In genomic region chr14:29996000-29996751, GRCm38 (mm10) we compare ENCODE assay signal across 18 mouse cellular contexts. TPM values are rescaled to one million over a fixed set of nuclear protein-coding genes. Genes with fewer than 3 reads are reported as not detected.
DNase-seq lines count a peak whose midpoint lies in the region; ATAC-seq and TF ChIP-seq lines count a peak whose summit lies in the region.
"Had no signal": no experiment of that assay in that cellular context is flagged by ENCODE, and none has a peak within 500 bp of the region (broad histone marks: within the 10 kb centered on the region; RNA-seq: fewer than 3 reads in every experiment).

No protein-coding gene starts in this region.

- H3K27me3 ChIP-seq in intestine, postnatal 0 days (replicated peaks; ENCODE audit: control insufficient read depth, insufficient read depth, low read length): no peaks in the 10 kb centered on the region
- no peaks in the 10 kb centered on the region for H3K27me3 ChIP-seq in kidney, postnatal 0 days (ENCODE audit: insufficient read depth, low read length)
- no peaks in the 10 kb centered on the region for H3K27me3 ChIP-seq in liver, embryonic 15.5 days
- H3K27me3 ChIP-seq: limb, embryonic 12.5 days had no signal

- 67% methylated on average over 11 of the region's 11 CpGs for WGBS in intestine, postnatal 0 days
- 73% methylated on average over 11 of the region's 11 CpGs for WGBS in kidney, postnatal 0 days
- WGBS in liver, embryonic 15.5 days (ENCODE audit: insufficient replicate concordance): 71% methylated on average over 11 of the region's 11 CpGs
- WGBS in lung, adult 2 months: 82% methylated on average over 11 of the region's 11 CpGs

- peaks cover 5% of the 10 kb centered on the region; the same call in 1 of the 2 replicates for H3K4me1 ChIP-seq in intestine, postnatal 0 days (replicated peaks; ENCODE audit: control insufficient read depth, insufficient read depth, low read length)
- no peaks in the 10 kb centered on the region for H3K4me1 ChIP-seq in kidney, postnatal 0 days (replicated peaks; ENCODE audit: insufficient read depth, low read length)
- peaks cover 27% of the 10 kb centered on the region for H3K4me1 ChIP-seq in liver, embryonic 15.5 days (replicated peaks)
- peaks cover 2% of the 10 kb centered on the region; the same call in 1 of the 2 replicates for H3K4me1 ChIP-seq in lung, adult 2 months (ENCODE audit: control insufficient read depth, insufficient read depth, low read length)
- H3K4me1 ChIP-seq: limb, embryonic 12.5 days; midbrain, embryonic 10.5 days had no signal

- no peak for TF ChIP-seq CTCF in intestine, postnatal 0 days (IDR thresholded peaks at IDR 0.05; ENCODE audit: low read depth)
- no peak for TF ChIP-seq CTCF in kidney, postnatal 0 days (IDR thresholded peaks at IDR 0.05; ENCODE audit: low read depth)
- TF ChIP-seq CTCF in lung, adult 2 months (IDR thresholded peaks at IDR 0.05; ENCODE audit: insufficient read depth, low read length): no peak

- no peak for TF ChIP-seq POLR2A in lung, adult 2 months (IDR thresholded peaks at IDR 0.05; ENCODE audit: borderline replicate concordance, extremely low read depth, low read depth, low read length)

- H3K27ac ChIP-seq in intestine, postnatal 0 days (ENCODE audit: low read depth, low read length): no peak overlapping the region
- peak overlapping the region; percentile 31; the same call in 1 of the 2 replicates for H3K27ac ChIP-seq in kidney, postnatal 0 days
- peak overlapping the region; percentile 73 for H3K27ac ChIP-seq in liver, embryonic 15.5 days (replicated peaks)
- H3K27ac ChIP-seq: heart, embryonic 10.5 days; hindbrain, embryonic 14.5 days; limb, embryonic 12.5 days; midbrain, embryonic 10.5 days had no signal

- H3K9ac ChIP-seq in intestine, postnatal 0 days (ENCODE audit: low read depth, low read length): no peak overlapping the region
- H3K9ac ChIP-seq in kidney, postnatal 0 days (ENCODE audit: low read depth, low read length): no peak overlapping the region
- H3K9ac ChIP-seq in liver, embryonic 15.5 days: no peak overlapping the region
- H3K9ac ChIP-seq: hindbrain, embryonic 14.5 days; limb, embryonic 12.5 days had no signal

- peaks cover 45% of the 10 kb centered on the region for H3K36me3 ChIP-seq in intestine, postnatal 0 days (ENCODE audit: control insufficient read depth, insufficient read depth)
- peaks cover 43% of the 10 kb centered on the region for H3K36me3 ChIP-seq in kidney, postnatal 0 days (ENCODE audit: insufficient read depth, low read length)
- H3K36me3 ChIP-seq in liver, embryonic 15.5 days (replicated peaks): peaks cover 45% of the 10 kb centered on the region

- no peak overlapping the region for H3K4me2 ChIP-seq in intestine, postnatal 0 days (replicated peaks; ENCODE audit: low read depth)
- no peak overlapping the region for H3K4me2 ChIP-seq in kidney, postnatal 0 days (ENCODE audit: low read length)
- H3K4me2 ChIP-seq in liver, embryonic 15.5 days: no peak overlapping the region
- H3K4me2 ChIP-seq: hindbrain, embryonic 14.5 days; limb, embryonic 12.5 days had no signal

- peak; percentile 69 for DNase-seq in brain, adult 2 months (ENCODE audit: low read depth, low spot score)
- DNase-seq in kidney, postnatal 0 days (ENCODE audit: low spot score): peak; percentile 41
- no peak for DNase-seq in cerebellum, postnatal 14 days
- DNase-seq in cerebellum, adult 9-11 months: no peak
- no peak for DNase-seq in left cerebral cortex, postnatal 14 days (ENCODE audit: low spot score in 2 of 2)
- DNase-seq in lung, adult 2 months: no peak
- DNase-seq: B cell, adult 2 months; cerebellum, adult 18-20 months; embryo, embryonic 11 days; gastrocnemius, postnatal 10 days; heart, postnatal 14 days had no signal

- H3K4me3 ChIP-seq in intestine, postnatal 0 days (ENCODE audit: low read depth, low read length): no peak overlapping the region
- H3K4me3 ChIP-seq in kidney, postnatal 0 days (replicated peaks; ENCODE audit: low read depth, low read length): no peak overlapping the region
- no peak overlapping the region for H3K4me3 ChIP-seq in liver, embryonic 15.5 days (replicated peaks)
- no peak overlapping the region for H3K4me3 ChIP-seq in lung, adult 2 months (replicated peaks; ENCODE audit: extremely low read depth, low read depth, low read length)
- H3K4me3 ChIP-seq: heart, embryonic 10.5 days; limb, embryonic 12.5 days; midbrain, embryonic 10.5 days had no signal

- intact Hi-C loops in left cerebral cortex, postnatal 14 days (cut with DNase I): loop anchor here (10.0 kb wide), 1 partner anchor 499 kb away; the partner anchor contains the start of gene Cacna1d

- ATAC-seq in intestine, postnatal 0 days: peak; percentile 70
- ATAC-seq in kidney, postnatal 0 days (replicated peaks; ENCODE audit: low FRiP score, low read depth): peak; percentile 89
- peak; percentile 86 for ATAC-seq in liver, embryonic 15.5 days (ENCODE audit: insufficient read depth)
- ATAC-seq: forebrain, embryonic 16.5 days had no signal

- H3K9me3 ChIP-seq in intestine, postnatal 0 days (ENCODE audit: control insufficient read depth): no peaks in the 10 kb centered on the region
- no peaks in the 10 kb centered on the region for H3K9me3 ChIP-seq in kidney, postnatal 0 days (replicated peaks; ENCODE audit: low read length)
- H3K9me3 ChIP-seq in liver, embryonic 15.5 days (replicated peaks): no peaks in the 10 kb centered on the region
- H3K9me3 ChIP-seq: heart, embryonic 10.5 days; limb, embryonic 12.5 days; midbrain, embryonic 10.5 days had no signal

RNA-seq across cellular contexts. Expression of gene Il17rb, which starts 12.5 kb away (rescaled TPM):
- 0.41 and 0.65 TPM in 2 replicates for polyA plus RNA-seq in intestine, postnatal 0 days (2015; fragmentation: Nextera tagmentation; extraction: Ambion mirVana)
- 1.9 and 2.1 TPM in 2 replicates for polyA plus RNA-seq in kidney, postnatal 0 days (2015; fragmentation: Nextera tagmentation; extraction: Ambion mirVana)
- polyA plus RNA-seq in liver, embryonic 15.5 days (2015; fragmentation: Nextera tagmentation; extraction: Ambion mirVana): 2.4 and 3.6 TPM in 2 replicates
- under 1 TPM; 0.40 TPM for total RNA-seq in left cerebral cortex, postnatal 14 days (2021)
- polyA plus RNA-seq in lung, adult 2 months (2012; rRNA removed): 0.64 and 0.88 TPM in 2 replicates

RNA-seq across cellular contexts. Expression of gene Chdh, which starts 12.6 kb away (rescaled TPM):
- polyA plus RNA-seq in intestine, postnatal 0 days (2015; fragmentation: Nextera tagmentation; extraction: Ambion mirVana): 1.1 and 1.4 TPM in 2 replicates
- 4.1 and 4.3 TPM in 2 replicates for polyA plus RNA-seq in kidney, postnatal 0 days (2015; fragmentation: Nextera tagmentation; extraction: Ambion mirVana)
- 3.2 and 4.6 TPM in 2 replicates for polyA plus RNA-seq in liver, embryonic 15.5 days (2015; fragmentation: Nextera tagmentation; extraction: Ambion mirVana)
- total RNA-seq in left cerebral cortex, postnatal 14 days (2021): under 1 TPM; 0.24 to 0.25 TPM
- 2.1 and 2.2 TPM in 2 replicates for polyA plus RNA-seq in lung, adult 2 months (2012; rRNA removed)
- polyA plus RNA-seq: midbrain, embryonic 10.5 days had no signal

RNA-seq across cellular contexts. Expression of gene Actr8, which starts 18.0 kb away (rescaled TPM):
- polyA plus RNA-seq in intestine, postnatal 0 days (2015; fragmentation: Nextera tagmentation; extraction: Ambion mirVana): 20.1 and 21.6 TPM in 2 replicates
- 49.4 and 51.5 TPM in 2 replicates for polyA plus RNA-seq in kidney, postnatal 0 days (2015; fragmentation: Nextera tagmentation; extraction: Ambion mirVana)
- 22.5 and 23.6 TPM in 2 replicates for polyA plus RNA-seq in liver, embryonic 15.5 days (2015; fragmentation: Nextera tagmentation; extraction: Ambion mirVana)
- 10 to 100 TPM; 68.4 to 77.1 TPM for total RNA-seq in left cerebral cortex, postnatal 14 days (2021)
- polyA plus RNA-seq in lung, adult 2 months (2012; rRNA removed): 21.0 and 24.6 TPM in 2 replicates

RNA-seq across cellular contexts. Expression of gene Selenok, which starts 28.1 kb away (rescaled TPM):
- polyA plus RNA-seq in intestine, postnatal 0 days (2015; fragmentation: Nextera tagmentation; extraction: Ambion mirVana): 313 and 318 TPM in 2 replicates
- polyA plus RNA-seq in kidney, postnatal 0 days (2015; fragmentation: Nextera tagmentation; extraction: Ambion mirVana): 329 and 334 TPM in 2 replicates
- polyA plus RNA-seq in liver, embryonic 15.5 days (2015; fragmentation: Nextera tagmentation; extraction: Ambion mirVana): 132 TPM in 2 replicates
- total RNA-seq in left cerebral cortex, postnatal 14 days (2021): 100 to 1,000 TPM; 148 to 157 TPM
- 31.5 and 49.5 TPM in 2 replicates for polyA plus RNA-seq in lung, adult 2 months (2012; rRNA removed)

Comparison
In these comparisons a context has a peak if more than half of its experiments do, and no peak if none do; other contexts are left out.
1. DNase-seq: peak in brain, adult 2 months (single experiment) and kidney, postnatal 0 days (single experiment); none in cerebellum, postnatal 14 days (0 of 2), cerebellum, adult 9-11 months (single experiment), left cerebral cortex, postnatal 14 days (0 of 2) and lung, adult 2 months (single experiment).
2. Peak in every context shown above with its lines, with median percentiles within 50 percentile points of each other: ATAC-seq.